Mouse (Mus musculus) hindlimb bud, embryonic 11.5 days (tissue): ENCODE data around the gene Smad9.
A peak's percentile ranks its signal among the peaks of the same experiment; 100 is the strongest.

Source experiments
- DNase-seq: peaks from one replicate; pipeline ENCODE4 v3.0.0-alpha.2; 2012; ENCODE audit warnings: low read depth, low spot score; ENCODE audit errors: extremely low spot score

Gene Smad9

DNA sequence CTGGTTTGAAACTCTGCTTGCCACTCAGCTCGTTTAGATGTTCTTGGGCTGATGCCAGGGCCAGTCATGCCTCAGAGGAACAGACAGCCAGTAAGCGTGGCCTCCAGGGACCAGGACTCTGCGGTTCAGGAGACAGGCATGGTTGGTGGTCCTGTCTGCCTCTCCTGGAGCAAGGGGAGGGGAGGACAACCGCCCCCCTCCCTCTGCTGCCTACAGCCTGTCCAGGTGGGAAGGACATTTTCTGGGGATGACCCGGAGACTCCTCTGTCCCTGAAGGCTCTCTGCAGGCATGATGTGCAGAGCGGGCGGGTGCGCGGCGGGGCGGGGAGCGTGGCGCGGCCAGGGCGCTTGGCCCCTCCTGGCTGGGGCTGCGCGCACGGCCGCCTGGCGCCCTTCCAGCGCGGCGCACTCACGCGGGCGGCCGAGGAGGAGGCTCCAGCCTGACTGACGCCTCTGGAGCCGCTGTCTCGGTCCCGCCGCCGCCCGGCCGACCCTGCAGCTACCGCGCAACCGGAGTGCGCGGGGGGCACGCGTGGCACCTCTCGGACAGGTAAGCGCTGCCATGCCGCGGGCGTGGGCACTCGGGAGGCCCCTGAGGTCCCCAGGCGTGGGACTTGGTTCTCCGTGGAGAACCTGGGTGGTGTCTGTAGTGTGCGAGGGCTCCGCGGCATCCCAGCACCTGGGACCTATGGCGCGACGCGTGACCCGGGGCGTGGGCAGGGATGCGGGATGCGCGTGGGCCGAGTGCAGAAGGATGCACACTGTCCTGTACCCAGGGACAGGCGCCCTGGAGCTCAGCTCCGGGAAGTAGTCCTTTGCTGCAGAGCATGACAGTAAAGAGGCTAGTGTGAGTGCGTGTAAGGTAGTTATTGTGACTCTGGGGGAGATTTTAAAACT, at the start of gene Smad9:
Smad9 (plus strand) TSS at position 438 of the 897 bp plus-strand sequence.
- DNase-seq: no peak

DNA sequence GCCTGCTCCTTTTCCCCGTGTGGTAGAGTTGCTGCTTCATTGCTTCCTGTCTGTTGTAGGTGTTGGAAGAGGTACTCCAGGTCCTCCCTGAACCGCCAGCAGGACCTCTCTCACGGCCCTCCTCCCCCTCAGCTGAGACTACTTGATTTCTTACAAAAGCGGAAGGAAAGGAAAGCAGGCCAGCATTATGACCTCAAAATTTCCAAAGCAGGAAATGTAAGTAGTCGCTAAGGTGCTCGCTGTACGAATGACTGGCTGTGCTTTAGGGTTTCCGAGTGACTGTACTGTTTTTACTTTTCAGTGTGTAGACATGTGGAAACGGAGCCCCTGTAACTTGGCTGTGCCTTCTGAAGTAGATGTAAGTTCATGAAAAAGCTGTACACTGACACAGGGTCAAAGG, 46.4 kb upstream of the Smad9 start:
- no peak for DNase-seq

DNA sequence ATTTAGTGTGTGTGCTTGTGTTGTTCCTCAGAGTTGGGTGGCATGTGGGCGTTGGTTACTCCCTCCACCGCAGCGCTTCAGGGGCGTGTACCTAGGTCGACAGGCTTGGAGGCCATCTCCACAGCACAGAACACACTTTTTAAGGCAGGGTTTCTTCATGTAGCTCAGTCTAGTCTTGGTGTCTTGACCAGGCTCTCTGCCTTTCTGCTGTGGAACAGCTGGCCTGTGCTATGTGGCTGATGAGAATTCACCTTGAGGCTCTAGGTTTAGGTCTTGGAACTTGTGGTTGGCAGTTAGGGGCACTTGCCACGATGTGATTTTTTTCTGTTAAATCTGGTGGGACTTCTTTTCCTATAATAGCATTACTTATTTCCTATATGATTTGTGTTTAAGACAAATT, 41.1 kb upstream of the Smad9 start, which contains the start of gene Gm21958:
Gm21958 (minus strand) TSS at position 101 of the 400 bp plus-strand sequence.
- no peak for DNase-seq

DNA sequence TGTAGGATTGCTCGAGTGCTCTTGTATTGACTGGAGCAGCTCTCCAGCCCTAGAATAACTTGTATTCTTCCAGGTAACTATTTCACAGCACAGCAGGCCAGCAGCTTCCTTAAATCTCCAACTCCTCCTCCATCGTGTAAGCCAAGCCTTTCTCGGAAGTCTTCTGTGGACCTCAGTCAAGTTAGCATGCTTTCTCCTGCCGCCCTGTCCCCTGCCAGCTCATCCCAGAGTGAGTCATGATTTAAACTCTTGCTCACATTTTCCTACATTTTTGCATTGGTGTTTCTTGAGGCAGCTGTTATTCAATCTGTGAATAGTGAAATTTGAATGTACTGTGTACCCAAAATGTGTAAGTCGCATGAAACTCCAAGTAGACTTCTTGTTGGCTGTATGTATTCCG, 39.9 kb upstream of the Smad9 start:
- DNase-seq: no peak

DNA sequence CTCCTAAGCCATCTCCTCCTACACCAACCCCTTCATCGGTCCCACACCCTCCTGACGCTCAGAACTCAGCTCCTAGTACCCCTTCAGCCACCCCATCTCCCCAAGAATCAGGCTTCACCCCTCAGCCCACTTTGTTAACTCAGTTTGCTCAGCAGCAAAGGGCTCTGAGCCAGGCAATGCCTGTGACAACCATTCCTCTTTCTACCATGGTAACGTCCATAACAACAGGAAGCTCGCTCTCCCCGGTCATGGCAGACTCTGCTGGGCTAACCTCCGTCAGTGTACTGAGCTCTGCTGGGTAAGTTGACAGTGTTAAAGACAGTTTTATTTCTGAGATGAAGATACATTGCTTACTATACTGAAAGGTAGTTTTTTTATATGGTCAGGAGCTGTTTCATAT, 38.0 kb upstream of the Smad9 start:
- DNase-seq: no peak

DNA sequence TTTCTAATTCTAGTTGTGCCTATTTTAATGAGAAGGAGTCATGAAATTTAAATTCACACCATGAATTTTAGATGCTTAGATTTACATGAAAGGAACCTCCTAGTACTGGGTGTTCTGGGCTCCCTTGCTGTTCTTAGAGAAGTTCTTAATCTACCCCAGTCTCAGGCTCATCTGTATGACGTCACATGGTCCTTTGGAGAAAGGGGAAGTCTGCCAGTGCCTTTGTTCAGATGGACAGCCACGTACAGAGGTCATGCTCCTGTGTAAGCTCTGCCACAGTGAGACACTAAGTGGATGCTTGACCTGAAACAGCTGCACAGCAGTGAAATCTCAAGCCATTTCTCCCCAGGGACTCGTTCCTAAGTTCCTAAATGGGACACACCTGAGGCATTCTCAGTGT, 36.4 kb upstream of the Smad9 start:
- DNase-seq: no peak

DNA sequence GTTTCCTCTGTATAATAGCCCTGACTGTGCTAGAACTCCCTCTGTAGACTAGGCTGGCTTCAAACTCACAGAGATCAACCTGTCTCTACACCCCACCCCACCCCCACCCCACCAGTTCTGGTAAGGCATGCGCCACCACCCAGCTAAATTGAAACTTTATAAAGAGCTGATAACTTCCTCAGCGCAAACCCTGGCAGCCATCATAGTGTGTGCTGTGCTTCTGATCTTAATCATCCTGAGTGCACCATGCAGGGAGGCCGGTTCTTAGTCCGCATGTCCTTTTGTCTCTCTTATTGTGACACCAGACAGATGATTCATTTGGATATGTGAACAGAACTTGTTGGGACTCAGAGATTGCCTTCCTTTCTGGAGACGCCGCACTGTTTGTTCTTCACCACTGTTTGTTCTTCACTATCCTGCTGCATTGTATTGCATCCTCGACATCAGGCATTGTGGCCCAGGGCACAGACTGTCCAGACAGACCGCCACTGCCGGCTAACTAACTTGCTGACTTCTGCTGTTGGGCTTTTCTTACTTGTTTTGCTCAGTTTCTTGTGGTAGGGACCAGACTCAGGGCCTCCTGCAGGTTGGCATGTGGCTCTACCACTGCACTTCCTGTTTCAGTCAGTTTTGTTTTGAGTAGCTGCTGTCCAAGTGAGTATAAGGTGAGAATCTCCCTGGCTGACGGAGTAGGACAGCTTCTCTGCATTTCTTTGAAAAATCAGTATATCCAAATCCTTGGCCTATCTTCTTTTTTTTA, 31.5 kb upstream of the Smad9 start:
- no peak for DNase-seq

DNA sequence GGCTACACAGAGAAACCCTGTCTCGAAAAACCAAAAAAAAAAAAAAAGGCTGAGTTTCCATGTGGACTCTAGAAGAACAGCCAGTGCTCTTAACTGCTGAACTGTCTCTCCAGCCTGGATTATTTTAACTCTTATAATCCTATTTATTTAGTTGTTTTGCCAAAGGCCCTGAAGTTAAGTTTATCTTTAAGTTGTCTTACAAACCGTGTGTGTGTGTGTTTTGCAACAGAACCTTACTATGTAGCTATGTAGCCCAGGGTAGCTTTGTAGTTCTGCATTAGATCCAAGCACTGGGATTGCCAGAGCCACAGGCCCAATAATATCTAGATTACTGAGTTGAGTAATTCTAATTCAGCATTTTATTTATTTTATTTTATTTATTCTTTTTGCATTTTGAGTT, 30.0 kb upstream of the Smad9 start:
- DNase-seq: no peak

DNA sequence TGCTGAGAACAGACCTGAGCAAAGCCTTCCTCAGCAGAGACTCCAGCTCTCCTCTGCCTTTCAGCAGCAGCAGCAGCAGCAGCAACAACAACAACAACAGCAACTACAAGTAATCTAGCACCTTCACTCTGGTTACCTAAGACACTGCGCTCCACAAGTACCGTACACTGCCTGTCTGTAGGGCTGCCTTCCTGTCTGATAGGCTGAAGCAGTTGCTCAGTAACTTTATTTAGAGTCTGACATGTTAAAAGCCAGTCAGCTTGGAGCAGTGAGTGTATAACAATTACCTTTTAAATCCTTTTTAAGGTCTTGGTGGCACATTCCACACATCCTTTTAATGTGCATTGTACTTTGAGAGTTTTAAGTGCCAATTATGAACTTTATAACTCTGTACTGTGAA, 27.8 kb upstream of the Smad9 start:
- DNase-seq: no peak

DNA sequence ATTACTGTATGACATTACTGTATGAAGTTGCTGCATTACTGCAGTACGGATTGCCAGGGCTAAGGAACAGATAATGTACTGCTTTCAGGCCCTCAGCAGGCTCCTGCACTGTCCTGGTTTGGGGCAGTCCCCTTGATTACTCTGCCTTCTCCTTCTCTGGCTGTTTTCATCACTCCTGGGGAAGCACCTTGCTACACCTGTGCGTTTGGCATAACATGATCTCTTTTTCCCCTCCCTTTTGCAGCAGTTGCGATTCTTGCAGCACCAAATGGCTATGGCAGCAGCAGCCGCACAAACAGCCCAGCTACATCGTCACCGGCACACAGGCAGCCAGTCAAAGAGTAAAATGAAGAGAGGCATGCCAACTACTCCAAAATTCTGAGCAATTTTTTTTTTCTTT, 27.3 kb upstream of the Smad9 start:
- no peak for DNase-seq

DNA sequence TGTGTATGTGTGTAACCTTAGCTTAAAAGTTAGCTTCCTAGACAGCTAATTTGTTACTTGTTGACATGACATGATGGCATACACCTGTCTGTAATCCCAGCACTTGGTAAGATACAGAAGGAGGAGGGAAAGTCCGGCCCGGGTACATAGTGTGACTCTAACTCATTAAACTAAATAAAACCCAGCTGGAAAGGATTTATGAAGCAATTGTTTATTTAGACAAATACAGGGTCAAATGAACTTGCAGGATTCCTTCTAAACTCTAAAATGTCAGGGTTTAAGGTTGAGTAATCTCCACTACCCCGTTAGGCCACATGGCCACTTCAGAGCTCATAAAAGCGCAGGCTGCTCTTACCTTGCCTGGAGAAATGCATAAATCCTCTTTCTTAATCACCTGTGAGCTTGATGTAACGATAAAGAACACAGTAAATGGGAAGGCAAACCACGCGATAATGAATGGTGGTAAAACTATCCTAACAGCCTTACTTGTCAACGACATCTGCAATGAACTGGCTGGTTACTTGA, 23.7 kb upstream of the Smad9 start:
- no peak for DNase-seq

DNA sequence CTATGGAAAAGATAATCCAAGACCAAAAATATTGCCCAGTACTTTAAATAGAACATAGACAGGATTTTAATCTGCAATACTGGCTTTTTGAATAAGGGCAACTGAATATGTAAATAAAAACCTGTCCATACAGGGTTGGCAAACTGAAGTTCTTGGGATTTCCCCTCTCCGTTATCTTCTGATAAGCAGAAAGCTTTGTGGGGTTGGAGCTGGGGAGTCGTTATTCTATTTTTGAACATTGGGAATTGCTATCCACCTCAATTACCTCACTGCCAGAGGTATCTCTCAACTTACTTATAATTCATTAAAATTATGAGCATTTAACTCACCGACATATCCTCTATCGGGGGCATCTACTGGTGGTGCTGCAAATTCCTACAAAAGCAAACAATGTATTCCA, 23.0 kb upstream of the Smad9 start:
- no peak for DNase-seq

DNA sequence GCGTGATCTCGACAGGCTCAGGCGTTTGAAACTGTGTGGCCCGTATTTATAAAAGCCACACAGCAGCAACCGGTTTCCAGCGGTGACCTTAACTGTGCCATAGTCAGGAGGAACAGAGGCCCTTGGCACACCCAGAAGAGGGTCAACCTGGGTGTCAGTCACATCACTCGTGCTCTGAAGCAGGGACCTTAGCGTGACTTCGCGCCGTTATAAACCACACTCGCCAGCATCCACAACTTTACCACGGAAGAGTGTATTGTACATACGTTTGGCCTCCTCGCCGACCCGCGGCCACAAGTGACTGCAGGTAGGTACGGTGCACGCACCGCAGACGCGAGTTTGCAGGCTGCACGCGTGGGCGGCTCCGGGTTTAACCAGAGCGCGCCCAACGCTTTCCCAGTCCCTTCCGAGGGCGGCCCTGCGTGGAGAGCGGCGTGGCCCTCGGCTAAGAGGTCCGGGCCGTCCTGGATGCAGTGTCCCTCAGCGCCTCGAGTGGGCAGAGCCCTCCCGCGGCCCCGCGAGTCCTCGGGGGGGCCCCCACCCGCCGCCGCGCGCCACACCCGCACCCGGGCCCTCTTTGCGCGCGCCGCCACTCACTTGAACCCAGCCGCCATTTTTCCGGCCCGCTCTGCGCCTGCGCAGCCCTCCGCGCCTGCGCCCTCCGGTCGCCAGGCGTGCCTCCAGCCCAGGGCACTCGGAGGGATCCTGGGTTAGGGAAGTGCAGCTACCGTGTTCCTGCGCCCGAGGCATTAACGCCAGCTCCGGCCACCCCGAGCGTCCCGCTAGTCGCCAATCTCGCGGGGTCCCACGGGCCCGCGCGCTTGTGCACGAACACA, 20.8 kb upstream of the Smad9 start:
- DNase-seq: peak; percentile 60

DNA sequence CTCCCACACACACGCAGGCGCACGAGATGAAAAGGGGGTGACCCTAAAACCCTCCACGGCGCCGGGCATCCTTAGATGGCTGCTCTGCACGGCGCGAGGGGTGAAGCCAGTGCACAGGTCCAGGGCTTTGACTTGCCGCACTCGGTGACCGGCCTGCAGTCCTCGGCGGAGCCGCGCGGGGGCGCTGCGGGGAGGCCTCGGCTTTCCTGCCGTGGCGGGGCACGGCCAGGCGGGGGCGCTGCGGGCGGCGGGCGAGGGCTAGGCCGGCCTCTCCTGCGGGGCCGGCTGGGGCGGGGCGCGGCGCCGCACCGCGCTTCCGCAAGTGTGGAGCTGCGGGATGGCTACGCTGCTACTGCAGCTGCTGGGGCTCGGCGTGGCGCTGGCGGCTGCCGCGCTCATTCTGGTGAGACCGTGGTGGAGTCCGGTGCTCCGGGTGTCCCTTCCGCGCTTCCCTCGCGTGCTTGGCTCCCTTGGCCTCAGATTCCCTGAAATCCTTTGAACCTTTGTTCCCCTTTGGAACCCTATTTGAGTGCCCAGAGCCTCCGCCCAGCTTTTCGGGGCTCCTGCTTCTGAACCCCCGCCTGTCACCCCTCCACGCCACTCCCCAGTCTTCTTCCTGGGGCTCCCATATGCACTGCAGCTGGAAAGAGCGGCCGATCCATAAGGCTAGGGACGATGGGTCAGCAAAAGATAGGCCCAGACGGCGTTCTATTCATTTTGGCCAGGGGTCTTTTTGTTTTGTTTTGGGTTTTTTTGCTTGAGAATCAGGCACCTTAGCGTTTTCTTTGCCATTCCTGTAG, 19.9 kb upstream of the Smad9 start, which contains the start of the genes Exosc8 and Alg5:
Exosc8 (minus strand) TSS at position 147 of the 800 bp plus-strand sequence.
Alg5 (plus strand) TSS at position 293 of the 800 bp plus-strand sequence.
- DNase-seq: no peak

DNA sequence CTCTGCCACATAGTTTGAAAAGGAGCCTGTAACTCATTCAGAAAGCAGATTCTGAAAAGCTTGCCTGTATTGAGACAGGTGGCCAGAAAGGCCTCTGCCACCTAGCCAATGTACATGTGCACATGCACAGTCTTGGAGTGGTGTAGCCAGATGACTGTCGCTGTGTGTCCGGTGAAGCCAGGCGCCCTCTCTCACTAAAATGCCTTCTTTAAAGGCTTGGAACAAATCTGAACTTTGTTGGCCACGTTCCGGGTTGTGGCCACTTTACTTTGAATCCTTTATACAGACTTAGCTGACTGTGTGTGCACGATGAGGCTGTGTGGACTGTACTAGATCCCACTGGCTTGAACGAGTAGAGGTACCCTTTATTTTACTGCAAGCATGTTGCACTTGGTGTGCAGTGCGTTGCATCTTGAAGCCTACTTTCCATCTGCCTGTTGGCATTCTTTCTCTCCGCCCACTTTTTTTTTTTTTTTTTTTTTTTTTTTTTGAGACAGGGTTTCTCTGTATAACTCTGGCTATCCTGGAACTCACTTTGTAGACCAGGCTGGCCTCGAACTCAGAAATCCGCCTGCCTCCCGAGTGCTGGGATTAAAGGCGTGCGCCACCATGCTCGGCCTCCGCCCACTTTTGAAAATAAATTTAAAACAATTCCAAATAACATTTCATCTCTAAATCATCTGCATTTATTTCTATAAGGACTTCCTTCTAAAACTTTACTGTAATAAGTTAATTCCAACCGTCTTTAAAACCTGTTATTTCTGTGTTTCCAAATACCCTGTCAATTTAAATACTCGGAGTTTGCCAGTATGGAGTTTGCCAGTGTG, 19.1 kb upstream of the Smad9 start:
- no peak for DNase-seq

DNA sequence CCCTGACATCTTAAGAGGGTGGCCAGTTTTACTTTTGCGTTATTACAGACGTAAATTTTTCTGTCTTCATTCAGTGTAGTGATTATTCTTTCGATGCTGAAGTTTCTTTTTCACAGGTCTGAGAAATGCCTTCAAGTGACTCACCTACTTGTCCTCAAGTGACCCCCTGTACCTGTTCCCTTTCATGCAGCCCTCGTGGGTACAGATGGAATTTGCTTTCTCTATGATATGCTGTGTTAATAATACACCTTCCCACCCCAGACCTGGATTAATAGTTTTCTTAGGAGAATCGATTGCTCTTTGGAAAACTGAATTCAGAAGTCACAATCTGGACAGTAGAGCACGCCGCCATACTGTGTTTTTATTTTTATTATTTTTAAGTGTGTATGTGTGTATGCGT, 18.1 kb upstream of the Smad9 start:
- no peak for DNase-seq

DNA sequence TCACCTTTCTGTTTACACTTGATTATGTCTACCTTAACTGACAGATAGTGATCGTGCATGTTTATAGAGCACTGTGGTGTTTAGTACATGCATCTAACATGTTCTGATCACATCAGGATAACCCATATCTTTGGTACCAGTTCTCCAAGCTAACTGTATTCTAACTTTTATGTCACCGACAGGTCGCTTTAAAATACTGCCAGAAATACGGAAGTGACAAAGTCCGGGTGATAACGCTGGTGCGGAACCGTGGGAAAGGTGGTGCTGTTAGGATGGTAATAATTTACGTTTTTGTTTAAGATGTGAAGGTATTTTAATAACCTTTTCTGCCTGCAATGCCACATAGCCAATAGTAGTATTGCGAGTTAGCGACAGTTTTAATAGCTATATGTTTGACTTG, 13.4 kb upstream of the Smad9 start:
- DNase-seq: no peak

DNA sequence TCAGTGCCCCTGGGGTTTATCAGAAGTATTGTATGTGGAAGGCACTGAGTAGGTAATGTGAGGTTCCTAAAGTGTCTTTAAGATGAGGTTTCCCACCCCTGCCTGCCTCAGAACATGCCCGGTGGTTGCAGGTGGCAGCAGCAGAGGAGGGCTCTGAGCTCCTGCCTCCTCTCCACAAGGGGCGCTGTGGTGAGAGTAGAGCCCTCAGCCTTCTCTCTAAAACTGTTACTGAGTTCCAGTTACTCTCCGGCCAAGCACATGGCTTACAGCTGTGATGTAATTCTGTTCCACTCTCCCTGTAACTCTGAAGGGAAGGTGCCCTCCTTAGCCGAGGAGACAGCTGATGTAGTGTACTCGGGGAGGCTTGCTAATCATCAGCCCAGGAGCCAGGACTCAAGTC, 9.6 kb upstream of the Smad9 start:
- no peak for DNase-seq

DNA sequence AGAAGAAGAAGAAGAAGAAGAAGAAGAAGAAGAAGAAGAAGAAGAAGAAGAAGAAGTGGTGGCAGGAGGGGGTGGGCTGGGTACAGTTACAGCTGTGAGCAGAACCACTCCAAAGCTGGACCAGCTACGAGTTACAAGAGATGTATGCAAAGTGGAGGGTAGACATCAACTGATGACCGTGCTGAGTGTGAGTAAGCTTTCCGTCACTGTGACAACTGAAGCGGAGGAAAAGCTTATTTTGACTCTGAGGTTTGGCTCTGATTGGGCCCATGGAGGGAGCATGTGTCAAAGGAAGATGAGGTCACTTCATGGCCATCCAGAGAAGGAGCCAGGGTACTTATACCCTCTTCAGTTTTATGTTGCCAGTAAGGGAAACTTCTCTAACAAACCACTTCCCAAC, 2.0 kb upstream of the Smad9 start:
- no peak for DNase-seq
